Mouse (Mus musculus) heart, adult 2 months (tissue): ENCODE results near the gene B4galt1.

Source experiments
- CTCF ChIP-seq: fragments of 200-600 bp; IDR thresholded peaks from 2 replicates; pipeline ENCODE4 v1.8.1; 2022; ENCODE audit warnings: antibody characterized with exemption, mild to moderate bottlenecking, moderate library complexity
- EP300 ChIP-seq: fragments of 200-500 bp; IDR thresholded peaks from 2 replicates; pipeline ENCODE4 v1.6.1; 2011; ENCODE audit warnings: low read depth, low read length, control low read depth; ENCODE audit not compliant: insufficient read depth
- POLR2A ChIP-seq: fragments of 200-500 bp; IDR thresholded peaks from 2 replicates; pipeline ENCODE4 v1.6.1; 2011; ENCODE audit warnings: mild to moderate bottlenecking, low read depth, low read length, control low read depth; ENCODE audit not compliant: insufficient read depth

DNA sequence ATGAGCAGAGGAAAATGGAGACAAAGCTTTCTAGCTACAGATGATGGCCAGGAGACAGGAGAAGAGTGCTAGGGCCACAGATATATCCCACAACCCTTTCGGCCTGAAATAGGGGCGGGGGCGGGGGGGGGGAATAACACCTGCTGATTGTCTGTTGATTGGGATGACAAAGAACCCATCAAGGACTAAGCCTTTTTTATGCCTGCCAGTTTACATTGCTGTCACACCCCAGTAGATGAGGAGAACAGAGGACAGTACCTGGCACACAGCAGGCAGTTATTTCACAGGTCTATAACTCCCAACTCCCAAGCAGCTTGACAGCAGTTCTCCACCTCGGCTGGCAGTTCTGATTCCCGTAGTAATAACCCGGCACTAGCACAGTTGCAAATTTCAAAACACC lies 2.8 kb upstream of the B4galt1 start:
- TF ChIP-seq POLR2A, result no peak
- TF ChIP-seq CTCF, result no peak
- no peak for TF ChIP-seq EP300
